Mouse (Mus musculus): ENCODE data around the gene Atf6. TPM values are rescaled to one million over a fixed set of nuclear protein-coding genes. Genes with fewer than 3 reads are reported as not detected.
A peak's percentile ranks its signal among the peaks of the same experiment; 100 is the strongest.

Gene Atf6
- total and polyA plus RNA-seq, 3 experiments = 33.8 to 47.0 (median 35.3) TPM

DNA sequence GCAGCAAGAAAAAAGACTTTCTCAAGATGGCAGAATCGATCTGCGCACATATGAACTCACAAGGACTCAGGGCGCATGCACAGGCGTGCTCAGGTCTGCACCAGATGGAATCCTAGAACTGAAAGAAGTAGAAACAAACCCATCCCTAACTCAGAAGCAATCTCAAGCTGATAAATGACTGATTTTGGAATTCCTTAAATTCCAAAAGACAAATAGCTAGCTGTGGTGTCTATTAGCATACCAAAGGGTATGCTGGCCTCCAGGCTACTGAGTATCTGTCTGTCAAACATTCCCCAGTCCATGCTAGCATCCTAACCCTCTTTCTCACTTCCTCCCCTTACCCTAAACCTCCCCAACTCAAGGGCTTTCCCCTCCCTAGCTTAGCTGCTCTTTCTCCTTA lies 21.7 kb upstream of the Atf6 start:
- Histone ChIP-seq H3K4me3 (replicated peaks in 1 of 3; ENCODE audit: low read depth in 2 of 3, low read length in 2 of 3, poor library complexity in 1 of 3) (peak overlapping the region in 1 of 3 experiments; percentile 30), H3K4me2 (ENCODE audit: insufficient read depth, low read depth, poor library complexity, severe bottlenecking) (peak overlapping the region; percentile 93), H3K9me3 (replicated peaks; ENCODE audit: low read length) (no peaks in the 10 kb centered on the region), H3K36me3 (replicated peaks in 1 of 2; ENCODE audit: control insufficient read depth in 1 of 2, insufficient read depth in 1 of 2, low read length in 1 of 2) (no peaks in the 10 kb centered on the region), H3K79me2 (replicated peaks; ENCODE audit: control insufficient read depth, extremely low read depth, insufficient read depth, poor library complexity, severe bottlenecking) (peaks cover 4% of the 10 kb centered on the region), H3K9ac (ENCODE audit: insufficient read depth, low read depth) (peak overlapping the region; percentile 48), H3K27me3 (replicated peaks) (no peaks in the 10 kb centered on the region), H3K4me1 (ENCODE audit: control insufficient read depth in 1 of 2, insufficient read depth in 2 of 2) (peaks cover 7 to 25% of the 10 kb centered on the region in 2 experiments), H3K27ac (ENCODE audit: insufficient read depth, low read depth) (peak overlapping the region; percentile 77)
- in situ Hi-C loops (cut with MboI; ENCODE audit: low pct_ligation_motif_present, low pct_unique_long_range_greater_than_20kb, low sequenced_read_pairs) = no loop called here
- no peak for DNase-seq (ENCODE audit: extremely low read depth)
- TF ChIP-seq MYC (IDR thresholded peaks at IDR 0.05; ENCODE audit: low read depth, low read length) (0 out of 2 replicates have a peak, but pooled peaks have one; percentile 38), RCOR1 (conservative IDR thresholded peaks at IDR 0.05; ENCODE audit: low read depth, low read length) (no peak), ETS1 (conservative IDR thresholded peaks at IDR 0.05; ENCODE audit: low read depth, low read length) (no peak), EP300 (IDR thresholded peaks at IDR 0.05; ENCODE audit: low read length) (peak; percentile 65), ZMIZ1 (IDR thresholded peaks at IDR 0.05; ENCODE audit: low read depth, low read length) (no peak), HCFC1 (IDR thresholded peaks at IDR 0.05; ENCODE audit: low read depth, low read length) (no peak), NELFE (IDR thresholded peaks at IDR 0.05; ENCODE audit: low read depth, low read length) (no peak), JUND (conservative IDR thresholded peaks at IDR 0.05; ENCODE audit: low read depth, low read length) (no peak), GABPA (IDR thresholded peaks at IDR 0.05; ENCODE audit: insufficient replicate concordance, low read depth, low read length) (no peak), MAX (IDR thresholded peaks at IDR 0.05; ENCODE audit: low read length) (no peak), IRF4 (IDR thresholded peaks at IDR 0.05; ENCODE audit: low read depth, low read length) (peak; percentile 83), USF2 (conservative IDR thresholded peaks at IDR 0.05; ENCODE audit: low read depth, low read length) (no peak), KAT2A (IDR thresholded peaks at IDR 0.05; ENCODE audit: insufficient replicate concordance, low read length) (no peak), JUN (IDR thresholded peaks at IDR 0.05; ENCODE audit: insufficient read depth, low read depth, low read length) (no peak), ZKSCAN1 (IDR thresholded peaks at IDR 0.05; ENCODE audit: borderline replicate concordance, low read depth, low read length) (no peak), PAX5 (IDR thresholded peaks at IDR 0.05; ENCODE audit: low read length) (no peak), ELF1 (IDR thresholded peaks at IDR 0.05; ENCODE audit: low read depth, low read length) (no peak), TCF12 (IDR thresholded peaks at IDR 0.05; ENCODE audit: low read depth, low read length) (0 out of 2 replicates have a peak, but pooled peaks have one; percentile 26), CHD1 (IDR thresholded peaks at IDR 0.05; ENCODE audit: low read depth, low read length) (no peak), BHLHE40 (IDR thresholded peaks at IDR 0.05; ENCODE audit: low read depth, low read length) (no peak), ZC3H11A (IDR thresholded peaks at IDR 0.05; ENCODE audit: low read depth, low read length) (no peak), NRF1 (IDR thresholded peaks at IDR 0.05; ENCODE audit: low read depth, low read length) (peak; percentile 63), USF1 (IDR thresholded peaks at IDR 0.05; ENCODE audit: low read depth, low read length) (no peak), MXI1 (IDR thresholded peaks at IDR 0.05; ENCODE audit: low read depth, low read length) (no peak; the same call in 1 of the 2 replicates), CTCF (conservative IDR thresholded peaks at IDR 0.05 in 1 of 2, IDR thresholded peaks at IDR 0.05 in 1 of 2; ENCODE audit: low read depth in 2 of 2, low read length in 2 of 2) (no peak), SMC3 (IDR thresholded peaks at IDR 0.05; ENCODE audit: low read depth, low read length) (no peak), MEF2A (IDR thresholded peaks at IDR 0.05; ENCODE audit: borderline replicate concordance, low read depth, low read length) (no peak), UBTF (IDR thresholded peaks at IDR 0.05; ENCODE audit: low read depth, low read length) (no peak), TBP (conservative IDR thresholded peaks at IDR 0.05; ENCODE audit: low read depth, low read length) (no peak), E2F4 (IDR thresholded peaks at IDR 0.05; ENCODE audit: insufficient replicate concordance, low read depth, low read length) (no peak), MAZ (IDR thresholded peaks at IDR 0.05; ENCODE audit: low read depth, low read length) (no peak), POLR2AphosphoS2 (IDR thresholded peaks at IDR 0.05; ENCODE audit: low read depth, low read length) (no peak), MAFK (IDR thresholded peaks at IDR 0.05; ENCODE audit: insufficient replicate concordance, low read length) (no peak), SIN3A (IDR thresholded peaks at IDR 0.05; ENCODE audit: low read length) (no peak), RAD21 (IDR thresholded peaks at IDR 0.05; ENCODE audit: low read depth, low read length) (no peak)
- dilution Hi-C loops (cut with MboI; ENCODE audit: extremely low pct_ligation_motif_present, extremely low pct_unique_long_range_greater_than_20kb, low sequenced_read_pairs) = no loop called here
